Mouse (Mus musculus): ENCODE results near the gene H2-M10.2.

GRCm38 (mm10) chr17:36315689-36316253 lies 29.5 kb upstream of the H2-M10.2 start:
- TF ChIP-seq ZC3H11A (IDR thresholded peaks at IDR 0.05; ENCODE audit: low read depth, low read length) = no peak
- TF ChIP-seq CTCF (IDR thresholded peaks at IDR 0.05 in 2 of 3, conservative IDR thresholded peaks at IDR 0.05 in 1 of 3; ENCODE audit: control insufficient read depth in 1 of 3, insufficient read depth in 1 of 3, low read depth in 2 of 3, low read length in 3 of 3, poor library complexity in 1 of 3, severe bottlenecking in 1 of 3) = no peak
- TF ChIP-seq ZKSCAN1 (IDR thresholded peaks at IDR 0.05; ENCODE audit: low read depth, low read length) = no peak
- TF ChIP-seq CHD2 (IDR thresholded peaks at IDR 0.05; ENCODE audit: low read length) = no peak
- no peak for TF ChIP-seq USF1 (IDR thresholded peaks at IDR 0.05; ENCODE audit: low read depth, low read length)
- no peak for TF ChIP-seq POLR2A (IDR thresholded peaks at IDR 0.05; ENCODE audit: control insufficient read depth in 1 of 2, insufficient read depth in 1 of 2, low read depth in 1 of 2, low read length in 2 of 2, poor library complexity in 1 of 2)
- no peak for TF ChIP-seq GATA1 (IDR thresholded peaks at IDR 0.05; ENCODE audit: low read depth, low read length)
- no peak for TF ChIP-seq TBP (IDR thresholded peaks at IDR 0.05; ENCODE audit: low read depth, low read length)
- no peak for TF ChIP-seq MEF2A (IDR thresholded peaks at IDR 0.05; ENCODE audit: extremely low read depth, insufficient replicate concordance, low read depth, low read length, poor library complexity, severe bottlenecking)
